24 mouse cellular contexts compared by ENCODE assay signal in the genomic region with DNA sequence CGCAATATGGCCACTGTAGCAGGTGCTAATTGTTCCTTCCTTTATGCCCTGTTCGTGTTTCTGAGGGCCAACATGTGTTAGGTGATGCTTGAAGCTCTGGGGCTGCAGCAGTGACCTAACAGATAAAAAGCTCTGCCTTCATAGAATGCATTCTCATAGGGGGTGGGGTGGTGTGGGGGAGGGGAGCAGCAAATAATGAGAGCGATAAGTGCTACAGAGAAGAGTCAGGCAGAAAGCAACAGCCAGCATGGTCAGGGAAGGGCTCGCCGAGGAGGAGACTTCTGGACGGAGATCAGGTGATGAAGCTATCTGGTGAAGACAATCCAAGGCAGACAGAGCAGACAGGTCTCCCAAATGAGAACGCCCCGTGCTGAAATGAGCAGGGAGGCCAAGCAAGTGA. TPM values are rescaled to one million over a fixed set of nuclear protein-coding genes. Genes with fewer than 3 reads are reported as not detected.
DNase-seq lines count a peak whose midpoint lies in the region; ATAC-seq and TF ChIP-seq lines count a peak whose summit lies in the region.
"Had no signal": no experiment of that assay in that cellular context is flagged by ENCODE, and none has a peak within 500 bp of the region (broad histone marks: within the 10 kb centered on the region; RNA-seq: fewer than 3 reads in every experiment).

No protein-coding gene starts in this region.

- TF ChIP-seq CTCF in layer of hippocampus, adult 2 months (conservative IDR thresholded peaks at IDR 0.05): no peak

- no peak for ATAC-seq in forebrain, embryonic 15.5 days (replicated peaks)
- no peak for ATAC-seq in forebrain, embryonic 14.5 days
- peak; percentile 67 for ATAC-seq in heart, embryonic 12.5 days (ENCODE audit: insufficient number of reproducible peaks, low FRiP score)
- ATAC-seq: activated CD4-positive, CD25-positive, alpha-beta regulatory T cell, adult 4 months; inflammation-experienced regulatory T-cells, adult 6 months; intestine, embryonic 16.5 days had no signal

- no peak overlapping the region for H3K4me3 ChIP-seq in forebrain, embryonic 15.5 days
- H3K4me3 ChIP-seq in forebrain, embryonic 14.5 days (ENCODE audit: low read depth, low read length): no peak overlapping the region
- H3K4me3 ChIP-seq in heart, embryonic 12.5 days: no peak overlapping the region
- no peak overlapping the region for H3K4me3 ChIP-seq in layer of hippocampus, adult 2 months
- no peak overlapping the region for H3K4me3 ChIP-seq in brown adipose tissue, adult 24 weeks (ENCODE audit: insufficient read depth, low read depth, low read length)
- H3K4me3 ChIP-seq: embryonic facial prominence, embryonic 12.5 days; embryonic facial prominence, embryonic 15.5 days had no signal

- H3K36me3 ChIP-seq in forebrain, embryonic 15.5 days: peaks cover 13% of the 10 kb centered on the region
- peaks cover 61% of the 10 kb centered on the region for H3K36me3 ChIP-seq in forebrain, embryonic 14.5 days (ENCODE audit: control insufficient read depth, insufficient read depth, low read length)
- H3K36me3 ChIP-seq in heart, embryonic 12.5 days: peaks cover 60% of the 10 kb centered on the region

- 85% methylated on average over 8 of the region's 8 CpGs for WGBS in forebrain, embryonic 15.5 days
- 87% methylated on average over 8 of the region's 8 CpGs for WGBS in forebrain, embryonic 14.5 days
- 42% methylated on average over 8 of the region's 8 CpGs for WGBS in heart, embryonic 12.5 days

- no peaks in the 10 kb centered on the region for H3K27me3 ChIP-seq in forebrain, embryonic 15.5 days
- H3K27me3 ChIP-seq in forebrain, embryonic 14.5 days (replicated peaks; ENCODE audit: control insufficient read depth, insufficient read depth, low read length): no peaks in the 10 kb centered on the region
- no peaks in the 10 kb centered on the region for H3K27me3 ChIP-seq in heart, embryonic 12.5 days (replicated peaks)
- H3K27me3 ChIP-seq: embryonic facial prominence, embryonic 12.5 days; embryonic facial prominence, embryonic 15.5 days had no signal

- H3K9me3 ChIP-seq in forebrain, embryonic 15.5 days: no peaks in the 10 kb centered on the region
- H3K9me3 ChIP-seq in forebrain, embryonic 14.5 days (replicated peaks; ENCODE audit: control insufficient read depth, low read length): no peaks in the 10 kb centered on the region
- no peaks in the 10 kb centered on the region for H3K9me3 ChIP-seq in heart, embryonic 12.5 days (replicated peaks)
- H3K9me3 ChIP-seq: embryonic facial prominence, embryonic 12.5 days; embryonic facial prominence, embryonic 15.5 days had no signal

- no peak overlapping the region for H3K9ac ChIP-seq in forebrain, embryonic 15.5 days (replicated peaks)
- no peak overlapping the region for H3K9ac ChIP-seq in forebrain, embryonic 14.5 days (ENCODE audit: low read length)
- no peak overlapping the region; the same call in 1 of the 2 replicates for H3K9ac ChIP-seq in heart, embryonic 12.5 days
- H3K9ac ChIP-seq: embryonic facial prominence, embryonic 12.5 days; embryonic facial prominence, embryonic 15.5 days; hindbrain, embryonic 14.5 days had no signal

- peak overlapping the region; percentile 52; the same call in 1 of the 2 replicates for H3K27ac ChIP-seq in forebrain, embryonic 15.5 days (replicated peaks)
- no peak overlapping the region for H3K27ac ChIP-seq in forebrain, embryonic 14.5 days (ENCODE audit: low read depth, low read length)
- no peak overlapping the region for H3K27ac ChIP-seq in heart, embryonic 12.5 days (ENCODE audit: poor library complexity, severe bottlenecking)
- 0 out of 2 replicates have a peak overlapping the region, but pooled peaks have one; percentile 67 for H3K27ac ChIP-seq in layer of hippocampus, adult 2 months
- H3K27ac ChIP-seq in brown adipose tissue, adult 24 weeks (replicated peaks; ENCODE audit: low read depth, low read length): peak overlapping the region; percentile 37; the same call in 1 of the 2 replicates
- H3K27ac ChIP-seq: embryonic facial prominence, embryonic 12.5 days; embryonic facial prominence, embryonic 15.5 days; hindbrain, embryonic 14.5 days had no signal

- intact Hi-C loops in heart, postnatal 10 days (cut with DNase I): loop anchor here (5.0 kb wide), 1 partner anchor 680 kb away; no protein-coding TSS in a partner anchor

- DNase-seq in forebrain, embryonic 14.5 days (ENCODE audit: low spot score): no peak
- no peak for DNase-seq in heart, postnatal 10 days
- no peak for DNase-seq in layer of hippocampus, adult 2 months (ENCODE audit: low spot score in 2 of 2)
- DNase-seq in layer of hippocampus, postnatal 14 days (ENCODE audit: low spot score in 2 of 2): no peak
- DNase-seq in adipocyte (ENCODE audit: low spot score): no peak
- DNase-seq: adrenal gland, postnatal 10 days; adrenal gland, postnatal 36 days; cerebellum, adult 11 months; cerebellum, adult 2 months; cerebellum, adult 9-11 months; cerebellum, postnatal 25 days; gastrocnemius, postnatal 10 days; heart, adult 18-20 months; heart, postnatal 4 days had no signal

- peaks cover 12% of the 10 kb centered on the region for H3K4me1 ChIP-seq in forebrain, embryonic 15.5 days
- H3K4me1 ChIP-seq in forebrain, embryonic 14.5 days (ENCODE audit: control insufficient read depth, insufficient read depth, low read length): no peaks in the 10 kb centered on the region
- peaks cover 15% of the 10 kb centered on the region for H3K4me1 ChIP-seq in heart, embryonic 12.5 days (replicated peaks)
- H3K4me1 ChIP-seq in brown adipose tissue, adult 24 weeks (ENCODE audit: control insufficient read depth, insufficient read depth, insufficient read length, low read length): 0 out of 2 replicates have a peak, but pooled peaks cover 3% of the 10 kb centered on the region
- H3K4me1 ChIP-seq: embryonic facial prominence, embryonic 12.5 days; embryonic facial prominence, embryonic 15.5 days had no signal

- H3K4me2 ChIP-seq in forebrain, embryonic 15.5 days (replicated peaks): no peak overlapping the region
- H3K4me2 ChIP-seq in forebrain, embryonic 14.5 days (ENCODE audit: low read length): no peak overlapping the region
- H3K4me2 ChIP-seq in heart, embryonic 12.5 days: peak overlapping the region; percentile 6; the same call in 1 of the 2 replicates
- H3K4me2 ChIP-seq: embryonic facial prominence, embryonic 12.5 days; embryonic facial prominence, embryonic 15.5 days; hindbrain, embryonic 14.5 days had no signal

RNA-seq across cellular contexts. Expression of a gene that starts 43.6 kb away (rescaled TPM):
- 0.14 and 0.33 TPM in 2 replicates for polyA plus RNA-seq in forebrain, embryonic 15.5 days (2015; fragmentation: Nextera tagmentation; extraction: Ambion mirVana)
- polyA plus RNA-seq in forebrain, embryonic 14.5 days (2014; fragmentation: Nextera tagmentation; extraction: Ambion mirVana): 0.19 and 0.85 TPM in 2 replicates
- 0.55 and 0.59 TPM in 2 replicates for polyA plus RNA-seq in heart, embryonic 12.5 days (2016; fragmentation: Nextera tagmentation; extraction: Ambion mirVana)
- total RNA-seq in heart, postnatal 10 days (2021): 10 to 100 TPM; 12.1 to 24.1 TPM
- total RNA-seq in layer of hippocampus, adult 2 months (2021): 10 to 100 TPM; 10.2 to 10.4 TPM
- total RNA-seq in layer of hippocampus, postnatal 14 days (2021): 10 to 100 TPM in 1 of 2 experiments, 1 to 10 TPM in 1; 8.8 to 11.5 TPM
- 11.4 and 19.9 TPM in 2 replicates for polyA plus RNA-seq in brown adipose tissue, adult 24 weeks (2012; ENCODE audit: insufficient read depth, insufficient read length, missing spikeins)
- total RNA-seq: common myeloid progenitor, adult 5-6 weeks had no signal
- polyA plus RNA-seq: activated CD4-positive, CD25-positive, alpha-beta regulatory T cell, adult 4 months; inflammation-experienced regulatory T-cells, adult 6 months had no signal

Comparison
In these comparisons a context has a peak if more than half of its experiments do, and no peak if none do; other contexts are left out.
1. H3K27ac ChIP-seq: peak in forebrain, embryonic 15.5 days (single experiment), layer of hippocampus, adult 2 months (single experiment) and brown adipose tissue, adult 24 weeks (single experiment); none in forebrain, embryonic 14.5 days (single experiment) and heart, embryonic 12.5 days (single experiment).